Mouse (Mus musculus) heart, postnatal 0 days (tissue): ENCODE measurements at regions not wholly inside any gene's neighbourhood (a gene's known extent, or its start where the extent isn't known, plus 50 kb on each side); places are given as distances from the start of the nearest gene placed in this dataset.

Experiments
- CTCF ChIP-seq: IDR thresholded peaks from 2 replicates; pipeline ENCODE4 v1.5.1; 2016; ENCODE audit warnings: antibody characterized with exemption, control low read depth, low read depth
- EP300 ChIP-seq: IDR thresholded peaks from 2 replicates; pipeline ENCODE4 v1.6.1; 2016; ENCODE audit warnings: antibody characterized with exemption, low read depth

GRCm38 (mm10) chr10:99430175-99430574 lies 167.1 kb downstream of the Dusp6 start:
- no peak for TF ChIP-seq CTCF
- TF ChIP-seq EP300: no peak
